Mouse (Mus musculus) adrenal gland, adult 2 months (tissue): ENCODE data around the gene Zfp846. TPM values are rescaled to one million over a fixed set of nuclear protein-coding genes. Genes with fewer than 3 reads are reported as not detected.
A peak's percentile ranks its signal among the peaks of the same experiment; 100 is the strongest.
"Not testable (repeated sequence)": the region's sequence is repeated elsewhere in the genome, so short reads cannot be mapped to it uniquely, and the experiment has no call there.

Experiments used
- DNase-seq: peaks from one replicate; pipeline ENCODE4 v3.0.0; 2021
- long read RNA-seq: library from polyadenylated mRNA; stranded (forward); transcript quantifications from one replicate; pipeline ENCODE4 v2.0.0, GENCODE M21; 2021
- polyA plus RNA-seq: library from polyadenylated mRNA; depleted of rRNA; stranded (reverse); fragments of >200 nt; gene quantifications from 2 replicates; pipeline ENCODE4 v1.2.3, GENCODE M21; 2012; rRNA removed
- total RNA-seq, 2 experiments: library from RNA; stranded (reverse); gene quantifications; 2 replicates each; pipeline ENCODE4 v1.2.3; 2021

Zfp846 gene
- 1 to 10 TPM; 6.9 to 7.7 TPM for total RNA-seq
- 1.1 and 1.6 TPM in 2 replicates for polyA plus RNA-seq
- long read RNA-seq, partial matches to known transcripts: 1 of 3 reads
- long read RNA-seq, other reads (novel, unspliced or antisense): 2 of 3 reads

- DNase-seq: peak; percentile 99
These were observed at the start of gene Zfp846 for GRCm38 (mm10) chr9:20581175-20581634. Zfp846 (plus strand) TSS chr9:20581291.

GRCm38 (mm10) chr9:20534326-20534926 lies 46.7 kb upstream of the Zfp846 start:
- no peak for DNase-seq

- no peak for DNase-seq
These were observed 44.5 kb upstream of the Zfp846 start for GRCm38 (mm10) chr9:20536598-20536997.

GRCm38 (mm10) chr9:20543496-20543895 lies 37.6 kb upstream of the Zfp846 start:
- DNase-seq: no peak

GRCm38 (mm10) chr9:20544070-20544821 lies 36.8 kb upstream of the Zfp846 start:
- DNase-seq: peak; percentile 90

- peak; percentile 30 for DNase-seq
These were observed 35.9 kb upstream of the Zfp846 start for GRCm38 (mm10) chr9:20545151-20545550.

- DNase-seq: no peak
These were observed 29.3 kb upstream of the Zfp846 start for GRCm38 (mm10) chr9:20551781-20552275.

- DNase-seq: no peak
These were observed 28.4 kb upstream of the Zfp846 start for GRCm38 (mm10) chr9:20552698-20553097.

GRCm38 (mm10) chr9:20562177-20562576 lies 18.9 kb upstream of the Zfp846 start:
- no peak for DNase-seq

GRCm38 (mm10) chr9:20565326-20566030 lies 15.6 kb upstream of the Zfp846 start:
- DNase-seq: not testable (repeated sequence)

- no peak for DNase-seq
These were observed 10.0 kb upstream of the Zfp846 start for GRCm38 (mm10) chr9:20571060-20571459.

- DNase-seq: no peak
These were observed 4.5 kb upstream of the Zfp846 start for GRCm38 (mm10) chr9:20576591-20576990.

- no peak for DNase-seq
These were observed 20.2 kb downstream of the Zfp846 start for GRCm38 (mm10) chr9:20601270-20601669.

- no peak for DNase-seq
These were observed 25.2 kb downstream of the Zfp846 start for GRCm38 (mm10) chr9:20606269-20606668.

GRCm38 (mm10) chr9:20607100-20607974 lies 26.2 kb downstream of the Zfp846 start:
- peak; percentile 94 for DNase-seq

- DNase-seq: no peak
These were observed 28.9 kb downstream of the Zfp846 start for GRCm38 (mm10) chr9:20609831-20610464.

- DNase-seq: no peak
These were observed 30.9 kb downstream of the Zfp846 start for GRCm38 (mm10) chr9:20611976-20612375.

GRCm38 (mm10) chr9:20616685-20617084 lies 35.6 kb downstream of the Zfp846 start:
- no peak for DNase-seq

- DNase-seq: no peak
These were observed 50.2 kb downstream of the Zfp846 start for GRCm38 (mm10) chr9:20631332-20631731.

- not testable (repeated sequence) for DNase-seq
These were observed 54.6 kb downstream of the Zfp846 start for GRCm38 (mm10) chr9:20635676-20636075.

GRCm38 (mm10) chr9:20636256-20636655 lies 55.2 kb downstream of the Zfp846 start:
- DNase-seq: no peak
